Mouse (Mus musculus): ENCODE measurements around the gene Crip1. TPM values are rescaled to one million over a fixed set of nuclear protein-coding genes. Genes with fewer than 3 reads are reported as not detected.

The Crip1 gene
- polyA plus RNA-seq, 1 experiment, result 46.3 TPM

DNA sequence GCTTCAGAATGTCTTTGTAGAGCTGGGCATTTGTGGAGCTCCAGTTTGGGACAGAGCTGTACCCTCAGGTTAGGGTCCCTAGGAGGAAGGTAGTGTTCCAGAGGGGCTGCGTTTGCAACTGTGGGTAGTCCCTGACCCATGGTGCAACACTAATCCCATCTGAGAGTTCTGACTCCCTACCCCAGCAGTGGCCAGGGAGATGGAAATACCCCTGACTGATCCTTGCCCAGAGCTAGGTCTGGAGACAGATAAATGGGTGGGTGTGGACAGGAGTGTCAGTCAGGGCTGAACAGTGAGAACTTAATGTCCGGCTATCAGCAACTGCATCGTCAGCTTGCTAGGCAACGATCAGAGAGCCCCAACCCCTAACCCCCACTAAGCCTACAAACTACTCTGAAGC lies 4.5 kb downstream of the Crip1 start:
- no peak for TF ChIP-seq GATA1 (IDR thresholded peaks at IDR 0.05; ENCODE audit: low read length)

DNA sequence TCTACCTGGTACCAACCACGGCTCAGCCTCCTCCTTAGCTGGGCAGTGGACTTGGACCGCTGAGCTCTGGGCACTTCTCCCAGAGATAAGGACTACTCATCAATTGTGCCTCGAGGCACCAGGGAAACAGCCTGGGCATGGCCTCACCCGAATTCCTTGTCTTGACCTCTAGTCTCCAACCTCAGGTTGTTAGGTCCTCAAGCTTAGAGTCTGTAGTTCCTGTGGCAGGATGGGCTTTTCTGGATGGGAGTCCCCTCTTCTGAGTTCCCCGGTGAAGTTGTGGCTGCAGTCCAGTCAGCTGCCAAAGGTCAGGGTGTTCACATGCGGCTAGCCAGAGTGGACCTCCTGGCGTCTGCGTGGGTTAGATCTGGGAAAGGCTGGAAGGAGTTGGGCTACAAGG lies 4.9 kb downstream of the Crip1 start:
- TF ChIP-seq GATA1 (IDR thresholded peaks at IDR 0.05; ENCODE audit: low read length), result no peak

DNA sequence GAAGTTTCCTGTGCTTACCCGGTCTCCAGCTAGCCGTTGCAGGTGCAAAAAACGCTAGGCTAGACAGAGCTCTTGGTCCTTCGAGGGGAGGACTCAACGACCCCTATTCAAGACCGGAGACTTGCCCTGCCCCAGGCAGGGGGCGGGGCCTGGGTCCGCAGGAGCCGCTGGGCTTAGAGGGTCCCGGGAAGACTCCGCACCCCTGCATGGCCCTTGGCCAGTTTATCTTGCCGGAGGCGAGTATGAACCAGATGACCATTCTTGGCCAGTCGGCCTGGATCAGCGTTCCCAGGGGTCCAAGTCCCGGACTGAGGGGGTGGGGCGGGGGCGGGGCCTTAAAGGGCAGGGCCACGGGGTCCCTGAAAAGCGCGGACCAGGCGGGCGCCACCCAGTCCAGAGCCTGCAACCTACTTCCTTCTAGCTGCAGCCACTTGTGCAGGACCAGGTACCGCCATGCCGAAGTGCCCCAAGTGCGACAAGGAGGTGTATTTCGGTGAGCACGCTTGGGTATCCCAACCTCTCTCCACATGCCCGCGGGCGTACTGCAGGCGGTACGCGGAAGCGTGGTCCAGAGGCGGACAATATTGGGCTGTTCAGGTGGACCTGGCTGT lies 5.7 kb downstream of the Crip1 start:
- TF ChIP-seq GATA1 (IDR thresholded peaks at IDR 0.05; ENCODE audit: low read length), result no peak

DNA sequence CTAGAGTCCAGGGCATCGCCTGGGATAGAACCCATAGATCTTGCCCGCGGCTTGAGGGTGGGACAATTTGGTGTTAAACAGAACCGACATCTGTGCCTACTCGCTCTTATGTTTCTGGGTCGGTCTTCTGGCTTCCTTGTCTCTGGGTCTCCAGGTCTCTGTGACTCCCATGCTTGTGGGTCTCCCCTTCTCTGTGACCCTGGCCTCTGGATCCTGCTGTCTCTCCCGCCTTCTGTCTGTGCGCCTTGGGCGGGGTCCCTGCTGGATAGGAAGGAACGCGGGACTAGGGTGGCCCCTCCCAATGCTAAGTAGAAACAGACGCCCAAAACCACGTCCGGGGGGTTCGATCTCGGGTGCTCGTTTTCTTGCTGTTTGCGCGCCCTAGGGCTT lies 6.2 kb downstream of the Crip1 start:
- TF ChIP-seq GATA1 (IDR thresholded peaks at IDR 0.05; ENCODE audit: low read length), result no peak

DNA sequence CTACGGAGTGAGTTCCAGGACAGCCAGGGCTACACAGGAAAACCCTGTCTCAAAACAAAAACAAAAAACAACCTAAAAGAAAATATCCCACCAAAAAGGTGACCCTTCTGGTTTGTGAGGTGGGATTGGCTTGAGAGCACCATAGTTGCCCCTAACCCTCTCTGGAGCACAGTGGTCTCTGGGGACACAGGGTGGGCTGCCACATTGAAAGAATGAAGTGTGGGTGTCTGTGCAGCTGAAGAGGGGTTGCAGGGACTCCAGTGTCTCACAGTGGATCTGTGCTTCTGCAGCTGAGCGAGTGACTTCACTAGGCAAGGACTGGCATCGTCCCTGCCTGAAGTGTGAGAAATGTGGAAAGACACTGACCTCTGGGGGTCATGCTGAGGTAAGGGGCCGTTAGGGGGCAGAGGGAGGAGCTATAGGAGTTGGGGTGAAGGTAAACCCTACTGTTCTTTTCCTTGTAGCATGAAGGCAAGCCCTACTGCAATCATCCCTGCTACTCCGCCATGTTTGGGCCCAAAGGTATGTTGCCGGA lies 6.9 kb downstream of the Crip1 start:
- TF ChIP-seq GATA1 (IDR thresholded peaks at IDR 0.05; ENCODE audit: low read length), result no peak

DNA sequence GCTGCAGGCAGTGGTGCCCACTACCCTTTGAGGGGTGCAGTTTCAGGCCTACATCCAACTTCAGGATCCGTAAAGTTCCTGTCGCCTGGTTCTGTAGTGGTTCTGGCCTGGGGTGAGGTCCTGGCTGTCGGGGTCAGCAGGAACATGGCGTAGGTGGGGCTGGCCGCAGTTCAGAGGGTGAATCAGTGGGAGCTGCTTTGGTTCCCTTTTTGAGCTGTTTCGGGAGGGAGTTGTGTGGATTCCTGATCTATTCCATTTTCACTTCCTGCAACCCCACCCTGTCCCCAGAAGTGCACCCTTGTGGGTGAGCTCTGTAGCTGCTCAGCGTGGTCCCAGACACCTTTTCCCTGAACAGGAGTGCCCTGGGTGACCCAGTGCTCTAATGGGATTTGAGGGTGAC lies 7.9 kb downstream of the Crip1 start:
- TF ChIP-seq GATA1 (IDR thresholded peaks at IDR 0.05; ENCODE audit: low read length), result no peak

DNA sequence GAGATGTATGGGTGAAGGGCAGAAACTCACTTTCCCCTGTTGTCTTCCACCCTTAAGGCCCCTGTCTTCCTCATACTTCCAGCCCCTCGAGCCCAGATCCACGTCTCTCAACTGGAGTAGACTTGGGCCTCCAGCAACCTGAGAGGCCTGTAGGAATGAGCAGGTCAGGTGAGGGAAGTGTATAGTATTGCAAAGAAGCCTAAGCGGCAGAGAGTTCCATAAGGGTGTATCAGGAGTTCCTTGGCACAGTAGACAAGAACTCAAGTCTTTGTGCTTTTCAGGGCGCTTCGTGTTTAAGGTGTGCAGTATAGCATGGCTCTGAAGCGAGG lies 8.6 kb downstream of the Crip1 start:
- TF ChIP-seq GATA1 (IDR thresholded peaks at IDR 0.05; ENCODE audit: low read length), result no peak

DNA sequence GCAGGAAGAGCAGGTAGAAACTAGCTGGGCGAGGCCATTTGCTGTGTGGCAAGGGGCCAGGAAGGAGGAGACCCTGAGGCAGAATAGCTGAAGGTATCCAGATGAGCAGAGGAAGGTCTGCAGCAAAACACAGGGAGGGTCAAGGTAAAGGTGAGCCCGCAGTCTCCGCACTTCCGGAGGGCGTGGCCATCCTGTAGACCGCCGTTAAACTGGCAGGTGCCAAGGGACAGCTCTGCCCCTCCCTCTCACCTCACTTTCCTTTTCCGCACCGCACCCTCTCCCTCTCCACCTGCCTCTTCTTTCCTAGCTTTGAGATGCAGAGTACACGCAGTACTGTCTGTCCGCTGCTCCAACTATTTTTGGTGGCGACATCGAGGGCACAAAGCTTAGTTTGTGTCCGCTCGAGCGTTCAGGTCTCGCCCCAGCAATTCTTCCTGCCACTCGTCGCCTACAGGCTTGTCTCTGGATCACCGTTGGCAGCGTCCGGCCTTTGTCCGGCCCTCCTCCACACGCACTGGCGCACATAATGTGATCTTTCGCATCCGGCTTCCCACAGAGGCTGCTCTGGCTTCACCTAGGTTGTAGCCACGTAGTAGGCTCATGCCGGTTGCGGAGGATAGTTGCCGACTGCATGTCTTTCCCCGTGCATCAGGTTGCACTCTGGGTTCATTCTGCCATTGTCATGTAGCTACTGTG lies 9.1 kb downstream of the Crip1 start:
- TF ChIP-seq GATA1 (IDR thresholded peaks at IDR 0.05; ENCODE audit: low read length), result no peak

DNA sequence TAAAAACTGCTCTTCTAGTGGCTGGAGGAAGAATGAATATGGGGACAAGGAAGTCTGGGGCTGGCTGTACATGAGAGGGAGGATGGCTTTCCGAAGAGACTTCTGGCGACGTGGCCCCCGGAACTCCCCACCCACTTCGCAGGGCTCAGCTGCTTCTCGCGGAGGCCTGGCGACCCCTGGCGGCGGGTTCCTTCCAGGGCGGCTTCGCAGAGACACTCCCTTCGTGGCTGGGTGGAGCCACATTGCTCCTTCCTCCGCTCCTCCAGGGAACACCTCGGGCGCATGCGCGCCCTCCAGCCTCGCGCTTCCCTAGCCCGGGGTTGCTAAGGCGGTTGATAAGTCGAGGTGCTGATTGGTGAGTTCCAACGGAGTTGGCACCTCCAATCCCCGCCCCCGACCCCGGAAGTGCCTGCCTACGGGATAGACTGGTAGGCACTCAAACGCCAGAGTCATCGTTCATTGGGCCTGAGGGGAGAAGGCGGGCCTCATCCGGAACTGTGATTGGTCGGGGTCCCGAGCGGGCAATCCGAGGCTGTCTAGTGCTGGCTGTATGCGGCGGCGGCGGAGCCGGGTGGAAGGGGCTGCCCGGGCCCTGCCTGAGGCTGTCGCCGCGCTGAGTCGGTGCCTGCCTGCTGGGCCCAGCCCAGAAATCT lies 9.9 kb downstream of the Crip1 start, which contains the start of gene Tedc1:
Gene Tedc1, plus strand, starts transcription at position 535 of the 653 bp plus-strand sequence.
- no peak for TF ChIP-seq GATA1 (IDR thresholded peaks at IDR 0.05; ENCODE audit: low read length)

DNA sequence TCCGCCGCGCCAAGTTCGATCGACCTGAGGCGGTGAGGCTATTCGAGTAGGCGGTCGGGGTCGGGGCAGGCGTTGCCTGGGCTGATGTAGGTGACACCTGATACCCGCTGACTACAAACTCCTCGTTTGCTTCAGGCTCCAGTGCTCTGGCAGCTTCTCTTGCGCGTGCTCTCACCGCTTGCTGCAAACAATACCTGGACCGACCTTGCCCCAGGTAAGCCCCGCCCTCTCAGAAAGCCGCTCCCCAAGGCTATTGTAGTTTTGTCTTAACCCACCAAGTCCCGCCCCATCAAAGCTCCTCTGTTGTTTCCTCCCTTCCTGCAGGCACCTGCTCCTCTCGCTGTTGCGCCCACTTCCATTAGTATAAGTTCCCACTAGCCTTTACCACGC lies 10.4 kb downstream of the Crip1 start:
- TF ChIP-seq GATA1 (IDR thresholded peaks at IDR 0.05; ENCODE audit: low read length), result no peak

DNA sequence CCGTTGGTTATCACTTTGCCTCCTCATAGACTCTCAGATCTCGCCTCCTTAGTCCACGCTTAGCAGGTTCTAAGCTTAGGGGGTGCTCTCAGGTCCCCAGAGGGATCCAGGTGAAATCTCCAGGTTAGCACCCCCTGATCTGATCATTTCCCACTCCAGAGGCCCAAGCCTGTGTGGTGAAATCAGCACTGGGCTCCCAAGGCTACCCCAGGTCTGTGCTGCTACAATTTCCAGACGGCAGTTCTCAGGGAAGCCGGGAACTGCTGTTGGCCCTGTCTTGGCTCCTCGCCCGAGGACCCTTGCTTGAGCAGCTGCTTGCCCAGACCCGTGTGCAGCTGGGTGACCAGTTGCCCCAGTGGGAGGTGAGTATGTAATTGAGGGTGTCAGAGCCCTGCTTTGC lies 10.9 kb downstream of the Crip1 start:
- no peak for TF ChIP-seq GATA1 (IDR thresholded peaks at IDR 0.05; ENCODE audit: low read length)

DNA sequence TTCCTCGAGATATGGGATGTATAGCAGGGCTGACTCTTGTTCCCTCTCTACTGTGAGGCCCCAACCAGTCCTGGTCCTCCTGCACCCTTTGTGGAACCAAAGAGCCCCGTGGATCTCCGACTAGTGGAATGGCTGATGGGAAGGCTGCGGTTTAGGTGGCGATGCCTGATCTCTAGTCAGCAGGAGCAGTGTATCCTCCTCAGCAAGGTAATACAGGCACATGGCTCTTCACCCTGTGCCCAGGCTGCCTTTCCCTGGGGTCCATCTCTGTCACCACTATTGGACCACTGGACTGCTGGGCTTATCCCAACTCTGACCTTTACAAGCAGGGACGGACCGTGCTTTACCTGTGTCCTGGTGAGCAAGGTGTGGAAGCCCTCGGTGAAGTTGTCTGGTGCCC lies 11.4 kb downstream of the Crip1 start:
- TF ChIP-seq GATA1 (IDR thresholded peaks at IDR 0.05; ENCODE audit: low read length), result no peak

DNA sequence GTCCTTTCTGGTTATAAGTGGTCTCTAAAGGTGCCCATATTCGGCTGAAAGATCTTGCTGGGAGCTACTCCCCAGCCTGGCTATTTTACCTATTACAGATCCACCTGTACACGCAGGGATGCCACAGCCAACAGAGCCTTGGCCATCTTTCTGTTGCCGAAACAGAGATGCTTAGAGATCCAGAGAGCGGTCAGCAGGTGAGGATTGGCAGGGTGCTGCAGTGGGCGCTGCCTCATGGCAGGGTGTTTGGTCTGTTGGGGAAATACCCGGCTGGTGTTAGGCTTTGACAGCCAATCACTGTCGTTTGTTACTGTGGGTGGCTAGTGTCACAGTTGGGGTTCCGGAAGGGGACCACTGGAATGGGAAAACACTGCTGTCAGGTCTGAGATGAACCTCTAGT lies 11.9 kb downstream of the Crip1 start:
- no peak for TF ChIP-seq GATA1 (IDR thresholded peaks at IDR 0.05; ENCODE audit: low read length)

DNA sequence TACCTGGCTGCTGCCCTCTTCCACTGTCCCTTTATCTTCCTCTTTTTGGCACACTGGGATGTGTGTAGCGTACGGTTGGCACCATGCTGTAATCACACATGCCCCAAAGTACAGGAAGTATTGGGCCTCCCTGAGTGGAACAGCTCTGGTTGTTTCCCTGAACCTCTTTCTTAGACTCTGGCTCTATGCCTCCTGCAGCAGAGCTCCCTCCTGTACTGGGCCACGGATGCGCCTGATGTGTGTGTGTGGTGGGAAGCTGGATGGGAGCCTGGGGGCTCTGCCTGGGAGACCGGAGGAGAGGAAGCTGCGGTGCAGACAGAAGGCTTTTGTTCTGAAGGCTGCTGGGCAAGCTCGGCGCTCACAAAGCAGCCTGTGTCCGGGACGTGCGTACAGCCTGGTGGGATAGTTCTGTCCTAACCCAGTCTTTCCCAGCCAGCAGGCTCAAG lies 17.5 kb downstream of the Crip1 start:
- TF ChIP-seq GATA1 (IDR thresholded peaks at IDR 0.05; ENCODE audit: low read length), result no peak

DNA sequence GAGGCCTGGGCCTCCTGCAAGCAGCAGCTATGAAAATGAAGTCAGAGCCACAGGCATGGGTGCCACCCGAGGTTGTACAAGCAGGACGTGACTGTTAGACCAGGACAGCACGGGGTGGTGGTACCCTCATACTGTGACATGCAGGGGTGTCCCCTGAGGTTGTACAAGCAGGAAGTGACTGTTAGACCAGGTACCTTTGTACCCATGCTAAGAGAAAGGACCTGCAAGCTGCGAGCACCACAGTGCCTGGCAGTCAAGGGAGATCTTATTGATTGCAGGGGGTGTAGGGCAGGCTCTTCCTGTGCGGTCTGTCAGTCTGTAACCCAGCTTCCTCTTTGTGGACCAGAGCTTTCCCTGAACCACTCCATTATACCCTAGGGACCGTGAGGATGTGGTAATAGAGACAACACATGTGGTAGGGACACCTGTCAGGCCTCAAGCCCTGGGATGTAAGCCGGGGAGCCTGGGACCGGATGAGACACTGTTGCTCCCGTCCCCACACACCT lies 22.0 kb downstream of the Crip1 start:
- TF ChIP-seq GATA1 (IDR thresholded peaks at IDR 0.05; ENCODE audit: low read length), result no peak

DNA sequence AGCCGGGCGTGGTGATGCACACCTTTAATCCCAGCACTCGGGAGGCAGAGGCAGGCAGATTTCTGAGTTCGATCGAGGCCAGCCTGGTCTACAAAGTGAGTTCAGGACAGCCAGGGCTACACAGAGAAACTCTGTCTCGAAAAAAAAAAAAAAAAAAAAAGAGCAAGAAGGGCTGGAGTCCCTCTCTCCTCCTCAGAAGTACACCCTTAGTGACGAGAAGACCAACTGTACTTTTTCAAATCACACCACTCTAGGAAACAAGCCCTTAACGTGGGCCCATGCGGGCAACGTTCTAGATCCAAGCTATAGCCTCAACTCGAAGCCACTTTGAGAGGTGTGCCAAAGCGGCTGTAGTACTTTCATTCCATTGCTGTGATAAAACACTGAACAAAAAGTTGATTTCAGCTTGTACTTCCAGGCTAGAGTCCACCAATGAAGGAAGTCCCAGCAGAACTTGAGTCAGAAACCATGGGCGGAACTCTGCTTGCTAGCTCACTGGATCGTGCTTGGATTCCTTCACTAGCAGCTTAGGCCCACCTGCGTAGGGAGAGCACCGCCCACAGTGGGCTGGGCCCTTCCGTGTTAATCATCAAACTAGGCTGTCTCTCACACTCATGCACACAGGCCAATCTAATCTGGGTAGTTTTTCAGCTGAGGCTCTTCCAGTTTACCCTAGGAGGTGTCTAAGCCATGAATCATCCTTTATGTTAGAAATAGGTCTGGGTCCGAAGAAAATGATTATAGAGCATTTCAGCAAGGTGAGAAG lies 31.0 kb downstream of the Crip1 start:
- no peak for TF ChIP-seq GATA1 (IDR thresholded peaks at IDR 0.05; ENCODE audit: low read length)
